Mouse (Mus musculus): Measurements from ENCODE around the gene Dstn.

Gene Dstn

DNA sequence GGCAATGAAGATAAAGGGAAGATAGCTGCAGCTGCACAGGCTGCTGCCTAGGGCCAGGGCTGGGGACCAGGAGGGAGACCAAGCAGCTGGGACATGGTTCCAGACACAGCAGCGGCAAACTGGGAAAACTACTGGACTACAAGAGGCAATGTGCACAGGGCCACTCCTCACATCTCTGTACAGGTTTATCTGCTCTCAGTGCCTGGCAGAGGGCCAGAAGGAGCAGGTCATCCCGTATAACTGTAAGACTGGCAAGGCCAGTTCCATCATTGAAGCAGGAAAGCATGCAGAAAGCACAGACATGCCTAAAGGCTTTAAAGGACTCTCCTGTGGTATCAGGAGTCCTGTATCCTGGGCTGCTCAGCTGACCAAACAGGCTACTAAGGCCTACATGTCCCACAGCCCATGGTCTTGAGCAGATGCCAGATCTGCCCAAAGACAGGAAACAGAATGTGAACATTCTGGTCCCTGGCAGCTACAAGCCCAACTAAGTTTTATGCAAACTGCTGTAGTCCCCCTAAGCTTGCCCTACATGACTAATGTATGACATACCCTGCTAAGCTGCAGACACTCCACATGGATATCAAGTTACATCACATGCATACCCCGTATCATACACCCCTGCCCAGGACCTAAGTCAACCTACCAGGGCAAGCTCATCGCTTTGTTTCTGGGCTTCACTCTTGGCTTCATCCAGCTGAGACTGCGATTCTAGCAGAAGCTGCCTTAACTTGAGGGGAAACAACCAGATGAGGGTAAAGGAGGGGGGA, 36.6 kb downstream of the Dstn start:
- no peak for DNase-seq (ENCODE audit: extremely low read depth, low read depth, low spot score)

DNA sequence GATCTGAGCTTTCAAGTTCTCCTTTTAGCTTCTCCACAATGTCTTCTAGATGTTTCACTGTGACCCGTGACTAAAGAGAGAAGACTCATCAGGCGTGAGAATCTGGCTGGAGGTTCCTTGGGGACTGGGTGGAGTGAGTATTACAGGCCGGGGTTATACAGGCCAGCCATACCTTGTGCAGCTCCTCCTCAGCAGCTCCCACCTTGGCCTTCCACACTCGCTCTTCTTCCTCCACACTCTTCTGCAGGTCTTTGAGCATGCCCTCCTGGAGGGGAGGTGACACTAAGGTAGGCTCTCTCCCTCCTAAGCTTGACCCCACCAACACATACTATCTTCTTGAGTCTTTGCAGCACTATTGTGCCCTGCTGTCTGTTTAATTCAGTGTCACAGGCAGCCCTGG, 38.8 kb downstream of the Dstn start:
- no peak for DNase-seq (ENCODE audit: extremely low read depth, low read depth, low spot score)

DNA sequence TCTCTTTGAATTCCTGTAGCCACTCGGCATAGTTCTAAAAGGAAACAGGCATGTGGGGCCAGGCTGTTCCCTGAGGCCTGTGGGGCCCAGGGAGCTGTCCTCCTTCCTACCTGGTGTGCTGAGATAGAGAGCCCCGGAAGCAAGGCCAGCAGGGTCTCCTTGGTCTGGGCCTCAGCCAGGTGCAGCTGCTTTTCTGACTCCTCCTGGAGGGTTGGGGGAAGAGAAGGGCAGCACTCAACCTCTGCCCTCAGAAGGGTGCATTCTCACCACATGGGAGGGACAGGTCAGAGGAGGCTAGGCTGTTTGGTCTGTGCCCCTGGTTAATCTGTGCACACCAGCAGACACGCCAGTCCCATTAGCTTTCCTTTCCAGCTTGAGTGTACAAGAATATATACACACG, 39.9 kb downstream of the Dstn start:
- no peak for DNase-seq (ENCODE audit: extremely low read depth, low read depth, low spot score)

DNA sequence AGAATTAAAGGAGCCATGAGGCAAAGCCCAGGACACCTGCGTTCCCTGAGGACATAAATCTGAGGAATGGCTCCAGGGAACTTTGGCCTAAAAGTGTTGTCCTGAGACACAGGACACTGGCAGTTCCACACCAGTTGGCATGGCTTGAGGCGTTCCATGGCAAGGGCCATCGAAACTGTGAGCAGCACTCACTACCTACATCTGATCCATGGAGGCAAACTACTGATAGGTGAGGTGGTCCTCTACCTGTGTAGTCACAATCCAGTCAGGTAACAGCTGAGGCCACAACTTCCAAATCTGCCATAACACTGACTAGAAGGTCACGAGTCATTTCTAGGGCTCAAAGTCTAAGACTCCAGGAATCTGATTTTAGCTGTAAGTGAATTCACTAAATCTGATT, 40.6 kb downstream of the Dstn start:
- no peak for DNase-seq (ENCODE audit: extremely low read depth, low read depth, low spot score)

DNA sequence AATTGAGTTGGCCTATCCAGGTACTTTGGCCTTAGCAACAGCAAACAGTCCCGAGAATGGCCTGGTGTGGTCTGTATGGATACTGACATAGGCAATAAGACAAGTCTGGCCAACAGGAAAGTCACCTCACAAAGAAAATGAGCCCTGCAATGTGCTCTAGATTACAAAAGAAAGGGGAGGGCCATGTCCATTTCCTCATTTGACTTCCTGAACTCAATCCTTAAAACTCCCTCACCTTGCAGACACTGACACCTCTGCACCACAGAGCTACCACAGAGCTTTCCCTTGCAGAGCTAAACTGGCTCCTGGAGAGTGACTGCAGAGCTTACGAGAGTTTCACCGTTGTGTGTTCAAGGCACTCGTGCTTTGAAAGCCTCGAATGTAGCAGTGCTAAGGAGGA, 47.1 kb downstream of the Dstn start:
- DNase-seq (ENCODE audit: extremely low read depth, low read depth, low spot score) = no peak

DNA sequence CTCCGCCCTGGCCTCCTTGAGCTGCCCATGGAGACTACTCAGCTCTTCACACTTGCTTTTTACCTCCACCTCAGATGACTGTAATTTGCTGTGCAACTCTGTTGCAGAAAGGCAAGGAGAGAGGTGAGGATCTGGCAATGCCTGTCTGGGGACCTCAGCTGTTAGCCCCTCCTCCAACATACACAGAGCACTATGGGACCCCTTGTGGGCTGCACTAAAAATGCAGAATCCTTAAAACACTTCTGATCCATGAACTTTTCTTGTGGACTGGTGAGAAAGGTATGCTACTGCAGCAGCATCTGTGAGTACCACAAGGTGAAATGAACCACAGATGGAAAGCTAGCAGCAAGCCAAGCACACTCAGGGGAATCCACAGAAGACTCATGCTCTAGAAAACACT, 48.2 kb downstream of the Dstn start:
- no peak for DNase-seq (ENCODE audit: extremely low read depth, low read depth, low spot score)

DNA sequence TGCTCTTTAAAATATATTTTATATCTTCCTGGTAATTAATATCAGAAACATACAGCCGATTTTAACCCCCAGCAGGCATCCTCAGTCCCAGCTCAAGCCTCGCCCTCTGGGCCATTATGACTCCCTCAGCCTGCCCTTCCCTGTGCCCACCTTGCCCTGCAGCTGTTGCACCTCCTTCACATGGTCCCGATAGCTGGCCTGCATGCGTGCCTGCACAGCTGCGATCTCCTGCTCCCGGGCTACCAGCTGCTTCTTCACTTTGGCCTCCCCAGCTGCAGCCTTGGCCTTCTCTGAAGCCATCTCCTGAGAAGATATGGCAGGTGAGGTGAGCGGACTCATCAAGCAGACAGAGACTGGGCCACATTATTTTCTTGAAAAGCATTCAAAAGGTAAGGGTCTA, 54.1 kb downstream of the Dstn start:
- DNase-seq (ENCODE audit: extremely low read depth, low read depth, low spot score) = no peak

DNA sequence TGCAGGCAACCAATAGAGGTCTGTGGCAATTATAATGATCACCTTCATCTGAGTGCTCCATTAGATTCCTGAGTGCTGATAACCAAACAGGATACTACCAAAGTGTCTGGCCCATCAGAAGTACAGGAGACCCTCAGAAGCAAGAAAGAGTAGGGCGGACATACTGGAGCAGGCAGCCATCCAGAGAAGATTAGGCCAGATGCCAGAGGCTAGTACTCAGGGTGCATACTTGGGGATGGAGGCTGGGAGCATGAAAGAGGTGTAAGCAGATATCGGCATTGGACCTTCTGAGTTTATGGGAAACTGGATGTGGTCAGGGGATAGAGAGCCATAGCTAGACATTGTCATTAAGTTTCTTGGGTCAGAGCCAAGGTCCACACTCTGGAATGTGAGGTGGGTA, 55.7 kb downstream of the Dstn start:
- no peak for DNase-seq (ENCODE audit: extremely low read depth, low read depth, low spot score)

DNA sequence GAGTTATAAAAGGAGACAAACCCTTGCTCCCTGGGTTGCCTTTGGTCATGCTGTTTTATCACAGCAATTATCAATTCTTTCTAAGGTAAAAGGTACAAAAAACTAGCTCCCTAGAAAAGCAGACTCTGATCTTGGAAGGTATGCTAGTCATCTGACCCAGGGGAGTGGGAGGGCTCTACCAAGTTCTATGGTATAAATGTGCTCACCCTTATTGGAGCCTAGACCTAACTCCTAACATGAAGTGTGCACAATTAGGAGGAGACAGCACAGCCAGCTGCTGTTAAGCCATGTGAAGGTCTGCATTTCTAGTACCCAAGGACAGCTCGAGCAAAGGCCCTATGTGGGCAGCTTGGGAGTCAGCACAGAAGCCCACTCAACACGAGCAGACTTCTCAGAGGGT, 56.8 kb downstream of the Dstn start:
- DNase-seq (ENCODE audit: extremely low read depth, low read depth, low spot score) = no peak

DNA sequence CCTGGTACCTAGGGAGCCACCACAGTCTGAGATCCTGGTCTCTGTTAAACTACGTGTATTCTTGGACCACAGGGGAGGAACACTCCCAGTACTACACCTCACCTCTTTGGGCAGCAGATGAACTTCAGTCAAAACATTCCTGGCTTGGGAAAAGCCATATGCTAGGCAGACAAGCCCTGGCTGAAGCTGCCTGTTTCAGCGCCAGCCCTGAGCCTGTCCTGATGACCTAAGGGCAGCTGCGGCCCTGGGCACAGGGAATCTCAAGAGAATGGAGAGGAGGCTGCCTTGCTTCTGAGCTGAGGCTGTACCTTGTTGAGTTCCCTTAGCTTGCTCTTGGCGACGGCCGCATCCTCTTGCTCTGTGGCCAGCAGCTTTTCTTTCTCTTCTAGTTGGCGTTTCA, 58.0 kb downstream of the Dstn start:
- DNase-seq (ENCODE audit: extremely low read depth, low read depth, low spot score) = no peak

DNA sequence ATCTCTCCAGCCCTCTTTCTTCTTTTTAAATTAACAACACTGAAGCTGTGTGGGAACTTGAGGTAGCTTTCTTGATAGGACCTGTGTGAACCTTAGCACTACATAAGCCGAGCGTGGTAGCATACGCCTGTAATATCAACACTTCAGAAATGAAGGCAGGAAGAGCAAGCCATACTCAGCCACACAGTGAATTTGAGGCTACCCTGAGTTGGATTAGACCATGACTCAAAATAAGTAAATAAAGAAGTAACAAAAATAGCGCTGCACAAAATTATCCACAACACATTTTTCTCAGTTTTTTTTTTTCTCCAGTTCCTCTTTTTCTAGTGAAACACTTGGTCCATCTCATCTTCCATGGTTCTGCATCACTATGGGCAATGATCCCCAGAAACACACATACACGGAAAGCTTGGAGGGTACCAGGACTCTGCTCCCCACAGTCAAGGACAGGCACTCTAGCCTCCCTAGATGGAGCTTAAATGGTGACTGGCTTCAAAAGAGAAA, 60.1 kb downstream of the Dstn start:
- no peak for DNase-seq (ENCODE audit: extremely low read depth, low read depth, low spot score)

DNA sequence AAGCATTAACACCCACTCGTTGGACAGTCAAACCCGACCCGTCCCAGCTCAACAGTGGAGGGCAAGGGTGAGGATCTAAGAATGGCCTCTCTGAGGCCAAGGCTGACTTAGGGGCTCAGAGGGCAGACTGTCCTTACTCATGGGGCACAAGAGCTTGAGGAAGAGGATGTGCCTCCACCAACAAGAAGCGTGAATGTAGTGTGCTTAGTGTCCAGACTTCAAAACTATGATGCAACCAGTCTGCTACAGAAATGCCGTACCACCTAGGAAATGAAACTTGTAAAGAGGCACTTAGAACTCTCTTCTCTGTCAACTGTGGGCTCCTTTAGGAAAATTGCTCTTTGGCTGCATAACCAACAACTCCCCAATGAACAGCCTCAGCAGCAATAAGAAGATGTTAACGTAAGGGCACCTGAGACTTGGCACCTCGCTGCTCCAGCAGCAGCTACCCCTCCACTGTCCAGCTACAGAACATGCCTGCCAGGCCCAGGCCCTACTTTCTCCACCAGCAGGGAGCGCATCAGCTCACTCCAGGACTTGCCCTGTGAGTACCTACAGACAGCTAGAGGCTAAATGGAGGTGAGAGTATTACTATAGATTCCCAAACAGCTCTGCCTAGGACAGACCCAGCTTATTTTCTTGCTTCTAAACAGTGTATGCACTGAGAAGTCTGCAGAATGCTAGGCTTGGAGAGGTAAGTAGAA, 63.5 kb downstream of the Dstn start:
- DNase-seq (ENCODE audit: extremely low read depth, low read depth, low spot score) = no peak

DNA sequence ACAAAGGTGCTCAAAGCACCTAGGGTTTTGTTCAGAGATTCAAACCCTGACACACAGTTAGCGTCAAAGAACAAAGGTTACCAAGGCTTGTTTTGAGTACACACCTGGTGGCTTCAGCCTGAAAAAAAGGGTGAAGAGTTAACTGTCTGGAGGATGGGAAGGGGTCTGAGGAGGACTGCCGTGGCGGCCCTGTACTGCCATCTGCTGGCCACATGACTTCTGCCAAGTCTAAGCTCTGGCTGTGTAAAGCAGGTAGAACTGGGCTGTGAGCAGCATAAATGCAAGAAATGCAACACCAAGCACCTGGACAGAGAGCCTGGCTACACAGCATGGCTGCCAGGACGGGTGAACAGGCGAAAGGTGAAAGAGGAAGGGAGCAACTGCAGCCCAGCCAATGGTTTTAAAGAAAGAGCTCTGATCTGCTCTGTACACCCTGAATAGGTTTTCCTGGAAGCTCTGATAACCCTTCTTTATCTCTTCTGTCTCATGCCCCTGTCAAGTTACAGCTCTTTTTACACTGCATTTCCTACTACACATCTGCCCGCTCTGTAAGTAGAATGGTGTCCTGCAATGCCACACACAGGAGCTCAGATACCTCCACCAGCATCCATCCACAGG, 65.8 kb downstream of the Dstn start:
- DNase-seq (ENCODE audit: extremely low read depth, low read depth, low spot score) = no peak

DNA sequence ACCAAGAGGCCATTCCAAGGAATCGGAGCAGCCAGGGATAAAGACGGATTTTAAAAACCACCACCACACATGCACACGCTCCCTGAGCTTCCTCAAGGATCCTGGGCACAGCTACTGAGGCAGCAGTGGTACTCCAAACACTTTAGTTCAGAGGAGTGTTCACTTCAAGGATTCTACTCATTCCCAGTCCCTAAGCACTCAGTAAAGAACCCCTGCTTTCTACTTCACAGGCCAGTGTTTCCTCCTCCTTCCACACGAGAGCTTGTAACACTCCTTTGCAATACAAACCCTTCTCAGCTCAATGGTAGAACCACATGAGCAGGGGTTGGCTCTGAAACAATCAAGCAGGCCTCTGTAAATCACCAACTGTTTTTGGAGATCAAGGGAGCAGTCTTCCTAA, 67.0 kb downstream of the Dstn start:
- DNase-seq (ENCODE audit: extremely low read depth, low read depth, low spot score) = no peak

DNA sequence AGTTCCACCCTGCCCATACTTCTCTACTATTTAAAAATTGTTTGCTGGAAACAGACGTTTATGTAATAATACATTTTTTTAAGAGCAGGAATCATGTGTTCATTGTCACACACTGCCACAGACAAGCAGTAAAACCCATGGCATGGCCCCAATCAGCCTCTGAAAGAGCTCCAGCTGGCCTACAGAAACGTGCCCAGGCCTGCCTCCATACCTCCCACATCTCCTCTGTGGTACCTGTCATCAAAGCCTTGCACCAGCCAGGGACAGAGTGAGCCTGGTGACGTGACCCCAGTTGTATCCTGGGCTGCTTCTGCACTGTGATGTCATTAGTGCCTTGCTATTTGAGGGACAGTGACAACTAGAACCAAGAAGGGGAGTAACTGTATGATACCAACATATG, 67.8 kb downstream of the Dstn start:
- DNase-seq (ENCODE audit: extremely low read depth, low read depth, low spot score) = peak; percentile 47

DNA sequence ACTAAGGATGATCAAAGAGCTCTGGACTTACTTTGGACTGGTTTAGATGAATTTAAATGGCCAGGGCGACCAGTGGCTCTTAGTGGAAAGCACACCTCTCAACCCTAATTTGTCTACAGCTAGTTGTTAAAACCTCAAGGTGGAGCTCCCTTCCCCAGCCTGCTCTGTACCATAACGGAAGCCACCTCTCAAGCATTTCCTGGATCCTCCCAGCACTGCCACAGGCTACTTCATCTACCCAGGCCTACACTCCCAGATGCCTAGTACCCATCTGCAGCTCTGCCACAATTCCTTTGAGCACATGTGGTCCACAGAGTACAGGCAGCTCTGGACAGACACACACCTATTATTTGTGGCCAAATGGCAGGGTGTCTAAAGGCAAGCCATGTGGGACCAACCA, 68.4 kb downstream of the Dstn start:
- no peak for DNase-seq (ENCODE audit: extremely low read depth, low read depth, low spot score)

DNA sequence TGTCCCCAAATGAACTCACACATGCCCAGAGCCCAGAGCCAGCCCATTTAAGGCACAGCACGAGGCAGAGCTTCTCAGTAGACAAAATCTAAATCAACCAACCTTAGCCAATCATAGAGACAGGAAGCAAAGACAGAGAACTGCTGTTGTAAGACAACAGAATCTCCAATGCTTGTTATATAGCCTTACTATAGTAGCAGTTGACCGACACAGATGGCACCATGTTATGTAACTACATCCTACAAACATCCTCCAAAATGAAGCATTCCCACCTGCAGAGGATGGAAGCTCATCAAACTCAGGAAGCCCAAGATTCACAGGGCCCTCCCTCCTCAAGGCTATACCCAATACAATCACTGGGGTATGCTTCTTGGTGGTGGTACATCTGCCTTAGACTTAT, 72.4 kb downstream of the Dstn start:
- no peak for DNase-seq (ENCODE audit: extremely low read depth, low read depth, low spot score)

DNA sequence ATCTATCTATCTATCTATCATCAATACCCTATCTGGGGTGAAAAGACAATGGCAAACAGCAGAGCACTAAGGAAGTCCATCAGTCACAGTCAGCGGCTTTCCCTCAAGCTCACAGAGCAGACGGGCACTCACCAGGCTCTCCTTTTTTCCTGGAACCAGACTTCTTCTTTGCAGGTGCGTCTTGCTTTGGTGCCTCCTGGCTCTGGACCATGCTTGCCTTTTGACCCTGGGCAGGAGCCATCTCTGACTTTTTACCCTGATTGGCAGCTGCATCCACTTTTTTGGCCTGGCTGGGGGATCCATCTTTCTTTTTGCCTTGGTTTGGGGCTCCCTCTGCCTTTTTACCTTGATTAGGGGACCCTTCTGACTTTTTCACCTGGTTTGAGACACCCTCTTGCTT, 72.9 kb downstream of the Dstn start:
- no peak for DNase-seq (ENCODE audit: extremely low read depth, low read depth, low spot score)

DNA sequence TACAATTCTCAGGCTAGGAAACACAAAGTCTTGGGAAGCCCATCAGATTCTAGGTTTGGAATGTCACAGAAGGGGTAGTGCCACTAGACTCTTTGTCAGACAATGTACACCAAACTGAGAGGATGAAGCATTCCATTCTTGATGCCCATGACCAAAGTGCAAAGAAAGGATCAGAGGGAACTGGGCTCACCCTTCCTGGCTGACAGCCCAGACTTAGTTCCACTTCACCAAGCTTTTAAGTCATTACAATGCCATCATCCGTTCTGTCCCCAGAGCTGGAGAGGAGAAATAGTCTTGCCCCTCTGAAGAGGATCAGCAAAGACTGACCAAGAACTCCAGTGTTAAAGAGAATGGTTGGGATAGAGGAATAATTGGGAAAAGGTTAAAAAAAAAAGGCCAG, 75.9 kb downstream of the Dstn start:
- no peak for DNase-seq (ENCODE audit: extremely low read depth, low read depth, low spot score)

DNA sequence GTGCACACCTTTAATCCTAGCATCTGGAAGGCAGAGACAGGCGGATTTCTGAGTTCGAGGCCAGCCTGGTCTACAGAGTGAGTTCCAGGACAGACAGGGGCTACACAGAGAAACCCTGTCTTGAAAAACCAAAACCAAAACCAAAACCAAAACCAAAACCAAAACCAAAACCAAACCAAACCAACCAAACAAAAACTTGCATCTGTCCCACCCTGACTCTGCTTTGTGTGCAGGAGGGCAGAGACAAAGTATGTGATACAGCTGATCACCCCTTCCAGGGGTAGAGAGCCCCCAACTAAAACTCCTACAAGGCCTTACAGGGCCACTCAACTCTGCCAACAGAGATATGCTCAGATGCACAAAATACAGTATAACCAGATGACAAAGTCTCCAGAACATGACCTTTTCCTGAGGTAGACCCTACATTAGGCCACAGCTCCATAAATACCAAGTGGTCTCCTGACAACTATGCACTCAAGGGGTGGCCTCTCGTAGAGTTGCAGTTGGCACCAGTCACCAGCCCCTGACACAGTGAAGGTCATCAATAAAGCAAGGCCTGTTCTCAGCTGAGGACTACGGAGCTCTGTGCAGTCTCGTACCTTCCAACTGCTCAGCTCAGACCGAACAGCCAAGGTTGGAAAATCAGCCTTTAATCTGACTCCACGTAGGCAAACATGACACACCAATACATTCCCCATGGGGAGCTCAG, 77.0 kb downstream of the Dstn start:
- DNase-seq (ENCODE audit: extremely low read depth, low read depth, low spot score) = no peak

All from fat pad, adult 2 months (tissue).